Comparison of ENCODE assay signal across 27 mouse cellular contexts in genomic region chr9:15580176-15580575, GRCm38 (mm10). TPM values are rescaled to one million over a fixed set of nuclear protein-coding genes. Genes with fewer than 3 reads are reported as not detected.
DNase-seq lines count a peak whose midpoint lies in the region; ATAC-seq and TF ChIP-seq lines count a peak whose summit lies in the region.
"Had no signal": no experiment of that assay in that cellular context is flagged by ENCODE, and none has a peak within 500 bp of the region (broad histone marks: within the 10 kb centered on the region; RNA-seq: fewer than 3 reads in every experiment).

No protein-coding gene starts in this region.

- no peak overlapping the region for H3K27ac ChIP-seq in midbrain, embryonic 11.5 days (ENCODE audit: low read depth, low read length)
- H3K27ac ChIP-seq in midbrain, embryonic 15.5 days, result no peak overlapping the region
- H3K27ac ChIP-seq in stomach, postnatal 0 days (replicated peaks), result no peak overlapping the region
- H3K27ac ChIP-seq: forebrain, embryonic 13.5 days; hindbrain, embryonic 12.5 days; hindbrain, postnatal 0 days; limb, embryonic 13.5 days; lung, embryonic 15.5 days; midbrain, embryonic 12.5 days had no signal

- no peak overlapping the region for H3K4me3 ChIP-seq in midbrain, embryonic 11.5 days (ENCODE audit: low read depth, low read length)
- H3K4me3 ChIP-seq in midbrain, embryonic 15.5 days, result no peak overlapping the region
- H3K4me3 ChIP-seq in stomach, postnatal 0 days (ENCODE audit: low read depth, low read length), result no peak overlapping the region
- H3K4me3 ChIP-seq: forebrain, embryonic 13.5 days; hindbrain, embryonic 12.5 days; limb, embryonic 13.5 days; lung, embryonic 15.5 days; midbrain, embryonic 12.5 days had no signal

- no peak for TF ChIP-seq EP300 in stomach, postnatal 0 days (optimal IDR thresholded peaks at IDR 0.05)

- TF ChIP-seq CTCF in stomach, postnatal 0 days (IDR thresholded peaks at IDR 0.05; ENCODE audit: low read depth), result no peak

- peak; percentile 14 for DNase-seq in midbrain, embryonic 11.5 days (ENCODE audit: low spot score, missing footprints)
- DNase-seq in T-cell, adult 2 months (ENCODE audit: low spot score), result peak; percentile 37
- peak; percentile 2 for DNase-seq in stomach, postnatal 0 days (ENCODE audit: low spot score)
- peak; percentile 45 for DNase-seq in thymus, postnatal 4 days
- no peak for DNase-seq in retina, embryonic 14.5 days (ENCODE audit: low spot score)
- no peak for DNase-seq in heart, adult 18-20 months
- no peak for DNase-seq in spleen, postnatal 4 days (ENCODE audit: low spot score in 2 of 2)
- DNase-seq: adrenal gland, postnatal 36 days; cerebellum, adult 2 months; cerebellum, postnatal 14 days; gastrocnemius, postnatal 25 days; heart, postnatal 36 days; kidney, adult 11 months; kidney, postnatal 25 days; spleen, adult 18-20 months had no signal

- no peak for ATAC-seq in midbrain, embryonic 11.5 days (ENCODE audit: low FRiP score)
- ATAC-seq in midbrain, embryonic 15.5 days (replicated peaks), result no peak
- no peak for ATAC-seq in stomach, postnatal 0 days (ENCODE audit: low FRiP score, low TSS enrichment)
- ATAC-seq: forebrain, embryonic 13.5 days; hindbrain, postnatal 0 days; Patski had no signal

- H3K9ac ChIP-seq in midbrain, embryonic 11.5 days (ENCODE audit: low read length), result no peak overlapping the region
- no peak overlapping the region for H3K9ac ChIP-seq in midbrain, embryonic 15.5 days
- no peak overlapping the region for H3K9ac ChIP-seq in stomach, postnatal 0 days (ENCODE audit: low read length)
- H3K9ac ChIP-seq: forebrain, embryonic 13.5 days; hindbrain, embryonic 12.5 days; limb, embryonic 13.5 days; lung, embryonic 15.5 days; midbrain, embryonic 12.5 days had no signal

- H3K4me2 ChIP-seq in midbrain, embryonic 11.5 days, result no peak overlapping the region
- no peak overlapping the region for H3K4me2 ChIP-seq in midbrain, embryonic 15.5 days
- H3K4me2 ChIP-seq in stomach, postnatal 0 days (replicated peaks; ENCODE audit: low read depth), result no peak overlapping the region
- H3K4me2 ChIP-seq: forebrain, embryonic 13.5 days; heart, embryonic 11.5 days; hindbrain, embryonic 12.5 days; limb, embryonic 13.5 days; liver, embryonic 11.5 days; lung, embryonic 15.5 days; midbrain, embryonic 12.5 days had no signal

- WGBS in midbrain, embryonic 11.5 days, result 55% methylated on average over 6 of the region's 6 CpGs
- WGBS in midbrain, embryonic 15.5 days, result 40% methylated on average over 6 of the region's 6 CpGs
- 66% methylated on average over 6 of the region's 6 CpGs for WGBS in stomach, postnatal 0 days

- no peaks in the 10 kb centered on the region for H3K27me3 ChIP-seq in midbrain, embryonic 11.5 days (ENCODE audit: control insufficient read depth, insufficient read depth, low read length)
- H3K27me3 ChIP-seq in midbrain, embryonic 15.5 days (replicated peaks), result no peaks in the 10 kb centered on the region
- H3K27me3 ChIP-seq in stomach, postnatal 0 days (ENCODE audit: control insufficient read depth, insufficient read depth, low read length), result no peaks in the 10 kb centered on the region
- H3K27me3 ChIP-seq: forebrain, embryonic 13.5 days; hindbrain, embryonic 12.5 days; limb, embryonic 13.5 days; lung, embryonic 15.5 days; midbrain, embryonic 12.5 days had no signal

- no peaks in the 10 kb centered on the region for H3K4me1 ChIP-seq in midbrain, embryonic 11.5 days (ENCODE audit: control insufficient read depth, insufficient read depth, low read length)
- H3K4me1 ChIP-seq in midbrain, embryonic 15.5 days, result no peaks in the 10 kb centered on the region
- no peaks in the 10 kb centered on the region for H3K4me1 ChIP-seq in stomach, postnatal 0 days (replicated peaks; ENCODE audit: control insufficient read depth, insufficient read depth)
- H3K4me1 ChIP-seq: forebrain, embryonic 13.5 days; hindbrain, embryonic 12.5 days; lung, embryonic 15.5 days; midbrain, embryonic 12.5 days had no signal

- H3K36me3 ChIP-seq in midbrain, embryonic 11.5 days (ENCODE audit: control insufficient read depth, insufficient read depth, low read length), result no peaks in the 10 kb centered on the region
- H3K36me3 ChIP-seq in midbrain, embryonic 15.5 days (replicated peaks), result no peaks in the 10 kb centered on the region
- no peaks in the 10 kb centered on the region for H3K36me3 ChIP-seq in stomach, postnatal 0 days (ENCODE audit: control insufficient read depth, insufficient read depth, low read length)
- H3K36me3 ChIP-seq: G1E; hindbrain, embryonic 12.5 days; limb, embryonic 13.5 days; lung, embryonic 15.5 days; midbrain, embryonic 12.5 days had no signal

- no peaks in the 10 kb centered on the region for H3K9me3 ChIP-seq in midbrain, embryonic 11.5 days (ENCODE audit: control insufficient read depth, low read length)
- H3K9me3 ChIP-seq in midbrain, embryonic 15.5 days, result no peaks in the 10 kb centered on the region
- no peaks in the 10 kb centered on the region for H3K9me3 ChIP-seq in stomach, postnatal 0 days (ENCODE audit: control insufficient read depth, low read length)
- H3K9me3 ChIP-seq: forebrain, embryonic 13.5 days; G1E; hindbrain, embryonic 12.5 days; limb, embryonic 13.5 days; lung, embryonic 15.5 days; midbrain, embryonic 12.5 days had no signal

RNA-seq across cellular contexts. Expression of gene Deup1, which starts 47.6 kb away (rescaled TPM):
- 0.32 and 0.52 TPM in 2 replicates for polyA plus RNA-seq in midbrain, embryonic 11.5 days (2014; fragmentation: Nextera tagmentation; extraction: Ambion mirVana)
- polyA plus RNA-seq in midbrain, embryonic 15.5 days (2015; fragmentation: Nextera tagmentation; extraction: Ambion mirVana), result 1.9 and 2.5 TPM in 2 replicates
- polyA plus RNA-seq in stomach, postnatal 0 days (2015; fragmentation: Nextera tagmentation; extraction: Ambion mirVana), result 0.05 and 0.11 TPM in 2 replicates
- total RNA-seq in heart, adult 18-20 months (2021), result under 1 TPM in 1 of 2 experiments, not detected in 1; 0.08 TPM
- total RNA-seq: gastrocnemius, postnatal 25 days; megakaryocyte, adult 5-6 weeks had no signal
- polyA plus RNA-seq: G1E, Patski had no signal

Comparison
In these comparisons a context has a peak if more than half of its experiments do, and no peak if none do; other contexts are left out.
1. DNase-seq: peak in midbrain, embryonic 11.5 days (single experiment), T-cell, adult 2 months (single experiment), stomach, postnatal 0 days (single experiment) and thymus, postnatal 4 days (single experiment); none in retina, embryonic 14.5 days (single experiment), heart, adult 18-20 months (0 of 2) and spleen, postnatal 4 days (0 of 2).